Mouse (Mus musculus) stomach, embryonic 15.5 days (tissue): Measurements from ENCODE around the gene Dnajb12. TPM values are rescaled to one million over a fixed set of nuclear protein-coding genes. Genes with fewer than 3 reads are reported as not detected.
"Not testable (repeated sequence)": the region's sequence is repeated elsewhere in the genome, so short reads cannot be mapped to it uniquely, and the experiment has no call there.

Source experiments
- ATAC-seq: fragments of 200-750 bp; cut with Nextera tagmentation; 2 replicates; pipeline ENCODE4 v1.8.0; 2017; ENCODE audit warnings: low read depth, moderate number of reproducible peaks, moderate TSS enrichment; ENCODE audit not compliant: insufficient read depth, low FRiP score
- H3K27ac ChIP-seq: fragments of 300-500 bp; sonication (generic); 2 replicates; pipeline ENCODE4 v1.5.1; 2015; ENCODE audit warnings: mild to moderate bottlenecking, inconsistent platforms
- H3K27me3 ChIP-seq: fragments of 300-500 bp; sonication (generic); replicated peaks from 2 replicates; pipeline ENCODE4 v1.6.1; 2015; ENCODE audit warnings: inconsistent platforms
- H3K36me3 ChIP-seq: fragments of 300-500 bp; sonication (generic); 2 replicates; pipeline ENCODE4 v1.6.1; 2015; ENCODE audit warnings: inconsistent platforms
- H3K4me1 ChIP-seq: fragments of 300-500 bp; sonication (generic); 2 replicates; pipeline ENCODE4 v1.6.1; 2015; ENCODE audit warnings: inconsistent platforms
- H3K4me2 ChIP-seq: fragments of 300-500 bp; sonication (generic); 2 replicates; pipeline ENCODE4 v1.6.1; 2015; ENCODE audit warnings: mild to moderate bottlenecking, inconsistent platforms
- H3K4me3 ChIP-seq: fragments of 300-500 bp; sonication (generic); replicated peaks from 2 replicates; pipeline ENCODE4 v1.5.1; 2015; ENCODE audit warnings: inconsistent platforms
- H3K9ac ChIP-seq: fragments of 300-500 bp; sonication (generic); 2 replicates; pipeline ENCODE4 v1.6.1; 2015; ENCODE audit warnings: inconsistent platforms
- H3K9me3 ChIP-seq: fragments of 300-500 bp; sonication (generic); 2 replicates; pipeline ENCODE4 v1.6.1; 2016; ENCODE audit warnings: inconsistent platforms
- WGBS: fragments of 180-500 bp; shearing (Covaris S2); methylation state at CpG from one replicate; pipeline ENCODE4 v1.1.7; 2015; 5-methylcytosine and 5-hydroxymethylcytosine counted together
- polyA plus RNA-seq: library from polyadenylated mRNA; unstranded; fragments of >200 nt; fragmentation: Nextera tagmentation; extraction: Ambion mirVana; gene quantifications from 2 replicates; pipeline ENCODE4 v1.2.1, GENCODE M21; 2015

The Dnajb12 gene
- polyA plus RNA-seq, 1 experiment from 2014 or later, result 20.6 TPM

GRCm38 (mm10) chr10:59849371-59849770, 30.0 kb upstream of the Dnajb12 start:
- ATAC-seq, result no peak
- H3K27ac ChIP-seq, result no peak overlapping the region

GRCm38 (mm10) chr10:59857157-59857556, 22.2 kb upstream of the Dnajb12 start:
- Histone ChIP-seq H3K9me3 (no peaks in the 10 kb centered on the region), H3K36me3 (no peaks in the 10 kb centered on the region), H3K4me2 (no peak overlapping the region), H3K4me3 (no peak overlapping the region), H3K4me1 (no peaks in the 10 kb centered on the region), H3K9ac (no peak overlapping the region), H3K27me3 (no peaks in the 10 kb centered on the region), H3K27ac (no peak overlapping the region)
- 85% methylated on average over 5 of the region's 5 CpGs for WGBS
- ATAC-seq, result no peak

More at GRCm38 (mm10) chr10:59849371-59849770, 30.0 kb upstream of the Dnajb12 start:
- H3K4me3 ChIP-seq, result no peak overlapping the region
- H3K4me2 ChIP-seq, result no peak overlapping the region
- 82% methylated on average over 7 of the region's 7 CpGs for WGBS
- no peak overlapping the region for H3K9ac ChIP-seq
- no peaks in the 10 kb centered on the region for H3K4me1 ChIP-seq
- no peaks in the 10 kb centered on the region for H3K9me3 ChIP-seq
- H3K27me3 ChIP-seq, result no peaks in the 10 kb centered on the region
- no peaks in the 10 kb centered on the region for H3K36me3 ChIP-seq

DNA sequence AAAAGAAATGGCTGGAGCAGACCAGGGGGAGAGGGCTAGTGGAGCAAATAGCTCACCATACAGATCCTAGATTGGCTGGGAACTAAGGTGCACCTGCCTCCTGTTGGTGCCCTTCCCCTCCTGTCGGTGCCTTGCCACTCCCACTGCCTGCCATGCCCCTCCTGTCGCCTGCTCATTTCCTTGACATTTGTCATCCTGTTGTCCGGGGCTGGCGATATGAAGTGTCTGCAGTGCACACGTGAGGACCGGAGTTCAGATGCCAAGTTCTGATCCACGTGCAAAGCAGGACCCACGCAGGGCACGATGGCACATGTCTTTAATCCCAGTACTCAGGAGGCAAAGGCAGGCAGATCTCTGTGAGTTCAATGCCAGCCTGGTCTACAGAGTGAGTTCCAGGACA, 18.7 kb upstream of the Dnajb12 start:
- H3K36me3 ChIP-seq, result no peaks in the 10 kb centered on the region
- no peak overlapping the region for H3K4me2 ChIP-seq
- ATAC-seq, result no peak
- H3K4me3 ChIP-seq, result no peak overlapping the region
- WGBS, result 65% methylated on average over 9 of the region's 9 CpGs
- H3K4me1 ChIP-seq, result no peaks in the 10 kb centered on the region
- no peak overlapping the region for H3K9ac ChIP-seq
- H3K9me3 ChIP-seq, result no peaks in the 10 kb centered on the region
- no peak overlapping the region for H3K27ac ChIP-seq
- H3K27me3 ChIP-seq, result no peaks in the 10 kb centered on the region

DNA sequence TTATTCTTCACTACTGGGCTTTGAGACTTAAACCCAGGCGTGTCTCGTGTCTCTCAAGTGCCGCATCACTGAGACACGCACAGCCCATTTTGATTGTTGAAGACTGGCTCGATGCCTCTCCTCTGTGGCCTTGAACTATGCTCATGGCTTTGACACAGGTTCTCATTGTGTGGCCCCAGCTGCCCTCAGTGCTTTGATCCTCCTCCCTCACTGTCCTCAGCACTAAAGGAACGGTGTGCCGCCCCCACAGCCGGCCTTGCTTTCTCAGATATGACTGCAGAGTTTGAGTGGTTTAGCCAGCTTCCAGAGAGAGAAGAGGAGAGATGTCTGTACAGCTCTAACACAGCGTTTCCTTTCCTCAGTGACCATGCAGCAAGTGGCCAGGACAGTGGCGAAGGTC, 18.2 kb upstream of the Dnajb12 start:
- no peaks in the 10 kb centered on the region for H3K36me3 ChIP-seq
- no peak overlapping the region for H3K9ac ChIP-seq
- H3K4me1 ChIP-seq, result no peaks in the 10 kb centered on the region
- H3K9me3 ChIP-seq, result no peaks in the 10 kb centered on the region
- no peak overlapping the region for H3K27ac ChIP-seq
- no peaks in the 10 kb centered on the region for H3K27me3 ChIP-seq
- 82% methylated on average over 10 of the region's 10 CpGs for WGBS
- H3K4me2 ChIP-seq, result no peak overlapping the region
- no peak for ATAC-seq
- H3K4me3 ChIP-seq, result no peak overlapping the region

DNA sequence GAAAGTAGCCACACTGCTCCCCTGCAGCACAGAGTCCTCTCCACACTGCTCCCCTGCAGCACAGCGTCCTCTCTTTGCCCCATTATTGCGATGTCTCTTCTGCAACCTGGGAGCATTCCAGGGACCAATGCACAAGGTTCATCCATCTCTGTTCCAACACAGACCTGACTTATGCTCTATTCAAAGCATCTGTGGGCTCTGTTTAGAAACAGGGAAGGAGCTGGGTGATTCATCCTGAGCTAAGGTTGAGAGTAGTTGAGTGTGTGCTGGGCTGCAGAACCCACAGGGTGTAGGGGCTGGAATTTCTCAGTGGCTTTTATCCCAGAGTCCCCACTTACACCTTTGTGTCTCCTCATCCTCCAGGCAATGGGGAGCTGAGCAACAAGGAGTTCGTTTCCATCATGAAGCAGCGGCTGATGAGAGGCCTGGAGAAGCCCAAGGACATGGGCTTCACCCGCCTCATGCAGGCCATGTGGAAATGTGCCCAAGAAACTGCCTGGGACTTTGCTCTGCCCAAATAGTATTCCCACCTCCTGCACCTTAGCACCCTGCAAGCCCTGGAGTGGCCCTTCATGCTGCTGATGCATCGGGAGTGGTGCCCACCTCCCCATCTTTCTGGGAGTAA, 16.4 kb upstream of the Dnajb12 start:
- Histone ChIP-seq H3K27ac (no peak overlapping the region), H3K36me3 (no peaks in the 10 kb centered on the region), H3K4me1 (no peaks in the 10 kb centered on the region), H3K9me3 (no peaks in the 10 kb centered on the region), H3K4me2 (no peak overlapping the region), H3K9ac (no peak overlapping the region), H3K27me3 (no peaks in the 10 kb centered on the region), H3K4me3 (no peak overlapping the region)
- 73% methylated on average over 6 of the region's 6 CpGs for WGBS
- ATAC-seq, result no peak

GRCm38 (mm10) chr10:59863620-59864019, 15.7 kb upstream of the Dnajb12 start:
- Histone ChIP-seq H3K4me2 (no peak overlapping the region), H3K27ac (no peak overlapping the region), H3K4me1 (no peaks in the 10 kb centered on the region), H3K4me3 (no peak overlapping the region), H3K9me3 (no peaks in the 10 kb centered on the region), H3K9ac (no peak overlapping the region), H3K36me3 (no peaks in the 10 kb centered on the region), H3K27me3 (no peaks in the 10 kb centered on the region)
- 47% methylated on average over 4 of the region's 4 CpGs for WGBS
- ATAC-seq, result no peak

GRCm38 (mm10) chr10:59864232-59864875, 15.0 kb upstream of the Dnajb12 start:
- Histone ChIP-seq H3K4me3 (no peak overlapping the region), H3K4me2 (no peak overlapping the region), H3K27me3 (no peaks in the 10 kb centered on the region), H3K9ac (no peak overlapping the region), H3K4me1 (no peaks in the 10 kb centered on the region), H3K36me3 (no peaks in the 10 kb centered on the region), H3K9me3 (no peaks in the 10 kb centered on the region), H3K27ac (no peak overlapping the region)
- no peak for ATAC-seq
- 76% methylated on average over 19 of the region's 19 CpGs for WGBS

DNA sequence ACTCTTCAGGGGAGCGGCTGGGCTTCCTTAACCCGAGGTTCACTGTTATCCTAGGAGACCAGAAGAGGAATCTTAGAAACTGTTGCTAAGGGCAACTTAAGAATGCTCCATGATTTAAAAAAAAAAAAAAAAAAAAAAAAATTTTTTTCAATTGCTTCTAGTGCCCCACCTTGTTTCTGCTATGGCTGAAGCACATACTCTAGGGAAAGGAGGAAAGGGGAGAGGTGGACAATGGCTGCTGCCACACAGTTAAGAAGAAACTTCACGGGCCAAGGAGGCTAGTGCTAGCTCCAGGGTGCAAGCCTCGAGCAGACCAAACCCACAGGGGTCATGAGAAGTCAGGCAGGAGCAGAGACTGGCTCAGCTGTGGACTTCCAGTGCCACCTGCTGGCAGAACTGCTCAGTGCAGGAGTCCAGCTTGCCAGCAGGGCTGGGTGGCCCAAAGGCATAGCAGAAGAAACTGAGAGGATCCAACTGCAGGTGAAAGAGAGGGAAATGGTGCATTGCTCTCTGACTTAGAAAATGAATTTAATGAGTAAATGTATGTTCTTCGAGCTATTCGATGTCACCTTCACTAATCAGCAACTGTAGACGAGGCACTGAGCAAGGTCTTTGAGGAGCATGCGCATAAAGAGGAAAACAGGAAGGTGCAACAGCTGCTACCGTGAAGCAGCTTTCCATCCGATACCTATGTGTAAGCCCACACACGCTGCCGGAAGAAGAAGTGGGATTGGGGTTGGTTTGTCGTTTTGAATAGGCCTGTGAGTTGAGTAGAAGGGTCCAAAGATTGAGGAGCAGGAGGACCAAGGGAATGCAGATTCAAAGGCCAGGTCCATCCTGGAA, 14.3 kb upstream of the Dnajb12 start:
- H3K27me3 ChIP-seq, result no peaks in the 10 kb centered on the region
- H3K9ac ChIP-seq, result no peak overlapping the region
- no peak overlapping the region for H3K4me3 ChIP-seq
- ATAC-seq, result 0 out of 2 replicates have a peak, but pooled peaks have one; percentile 53
- H3K27ac ChIP-seq, result no peak overlapping the region
- 40% methylated on average over 13 of the region's 13 CpGs for WGBS
- no peak overlapping the region for H3K4me2 ChIP-seq
- no peaks in the 10 kb centered on the region for H3K9me3 ChIP-seq
- H3K4me1 ChIP-seq, result no peaks in the 10 kb centered on the region
- no peaks in the 10 kb centered on the region for H3K36me3 ChIP-seq

DNA sequence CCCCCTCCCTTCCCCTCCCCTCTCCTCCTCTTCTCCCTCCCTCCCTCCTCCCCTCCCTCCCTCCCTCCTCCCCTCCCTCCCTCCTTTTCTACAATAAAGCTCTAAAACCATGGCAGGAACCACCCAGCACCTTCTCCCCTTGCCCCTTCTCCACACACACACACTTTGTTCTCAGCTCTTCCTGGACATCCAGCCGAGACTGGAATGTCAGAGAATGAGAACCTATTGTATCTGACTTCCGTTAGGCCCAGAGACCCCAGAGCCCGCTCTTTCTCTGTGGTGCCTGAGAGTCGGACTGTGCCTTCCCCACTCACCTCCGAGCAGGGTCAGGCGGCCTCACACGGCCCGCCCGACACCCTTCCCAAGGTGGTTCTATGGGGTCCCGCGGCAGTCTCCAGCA, 11.1 kb upstream of the Dnajb12 start:
- ATAC-seq, result no peak
- H3K4me2 ChIP-seq, result no peak overlapping the region
- H3K36me3 ChIP-seq, result no peaks in the 10 kb centered on the region
- H3K27me3 ChIP-seq, result no peaks in the 10 kb centered on the region
- no peak overlapping the region for H3K27ac ChIP-seq
- no peak overlapping the region for H3K4me3 ChIP-seq
- 65% methylated on average over 11 of the region's 11 CpGs for WGBS
- no peak overlapping the region for H3K9ac ChIP-seq
- H3K9me3 ChIP-seq, result no peaks in the 10 kb centered on the region
- H3K4me1 ChIP-seq, result no peaks in the 10 kb centered on the region

GRCm38 (mm10) chr10:59870038-59870437, 9.3 kb upstream of the Dnajb12 start:
- H3K9ac ChIP-seq, result no peak overlapping the region
- no peaks in the 10 kb centered on the region for H3K27me3 ChIP-seq
- no peaks in the 10 kb centered on the region for H3K4me1 ChIP-seq
- H3K36me3 ChIP-seq, result no peaks in the 10 kb centered on the region
- no peak overlapping the region for H3K27ac ChIP-seq
- no peaks in the 10 kb centered on the region for H3K9me3 ChIP-seq
- no peak overlapping the region for H3K4me2 ChIP-seq
- no peak for ATAC-seq
- H3K4me3 ChIP-seq, result no peak overlapping the region
- 92% methylated on average over 6 of the region's 6 CpGs for WGBS

DNA sequence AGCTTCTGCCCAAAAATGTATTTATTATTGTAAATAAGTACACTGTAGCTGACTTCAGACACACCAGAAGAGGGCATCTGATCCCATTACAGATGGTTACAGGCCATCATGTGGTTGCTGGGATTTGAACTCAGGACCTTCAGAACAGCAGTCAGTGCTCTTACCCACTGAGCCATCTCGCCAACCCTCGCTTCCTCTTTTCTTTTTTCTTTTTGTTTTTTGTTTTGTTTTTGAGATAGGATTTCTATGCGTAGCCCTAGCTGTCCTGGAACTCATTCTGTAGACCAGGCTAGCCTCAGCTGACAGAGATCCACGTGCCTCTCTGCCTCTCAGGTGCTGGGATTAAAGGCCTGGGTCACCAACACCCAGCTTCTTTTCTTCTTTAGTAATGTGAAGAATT, 6.7 kb upstream of the Dnajb12 start:
- ATAC-seq, H3K9me3 ChIP-seq, H3K4me2 ChIP-seq, H3K36me3 ChIP-seq, H3K9ac ChIP-seq, H3K4me1 ChIP-seq, H3K27me3 ChIP-seq, H3K4me3 ChIP-seq: not testable (repeated sequence)
- H3K27ac ChIP-seq, result 0 out of 2 replicates have a peak overlapping the region, but pooled peaks have one; percentile 11
- WGBS, result 91% methylated on average over 4 of the region's 4 CpGs

- Histone ChIP-seq H3K36me3 (no peaks in the 10 kb centered on the region), H3K4me2 (no peak overlapping the region), H3K9ac (no peak overlapping the region), H3K27me3 (no peaks in the 10 kb centered on the region), H3K4me3 (no peak overlapping the region), H3K27ac (0 out of 2 replicates have a peak overlapping the region, but pooled peaks have one; percentile 21), H3K4me1 (no peaks in the 10 kb centered on the region), H3K9me3 (no peaks in the 10 kb centered on the region)
- ATAC-seq, result peak; percentile 40
- WGBS, result 75% methylated on average over 5 of the region's 5 CpGs
Observed at GRCm38 (mm10) chr10:59873206-59873605, 6.2 kb upstream of the Dnajb12 start.
